ENCODE assay signal across 8 mouse cellular contexts in the genomic region with DNA sequence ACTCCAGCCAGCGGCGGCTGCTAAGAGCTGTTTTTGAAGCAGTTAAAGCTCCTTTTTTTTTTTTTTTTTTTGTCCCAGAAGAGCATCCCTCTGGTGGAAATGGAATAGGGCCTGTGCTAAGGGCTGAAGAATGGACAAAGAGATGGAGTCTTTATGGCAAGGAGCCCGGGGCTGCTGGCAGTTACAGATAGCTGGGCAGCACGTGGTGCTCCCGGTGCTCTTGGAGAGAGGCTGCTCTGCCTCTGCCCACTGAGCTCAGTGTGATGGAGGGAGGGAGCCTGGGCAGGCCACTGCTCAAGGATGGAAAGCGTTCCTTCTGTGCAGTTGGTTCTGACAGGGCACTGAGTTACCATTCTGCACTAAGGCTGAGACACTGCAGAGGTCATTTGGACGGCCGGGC. TPM values are rescaled to one million over a fixed set of nuclear protein-coding genes. Genes with fewer than 3 reads are reported as not detected.
DNase-seq lines count a peak whose midpoint lies in the region; ATAC-seq and TF ChIP-seq lines count a peak whose summit lies in the region.

No protein-coding gene starts in this region.

- no peak overlapping the region for H3K4me3 ChIP-seq in kidney, adult 2 months (ENCODE audit: insufficient read depth, low read depth, low read length)
- no peak overlapping the region for H3K4me3 ChIP-seq in kidney, embryonic 16.5 days (ENCODE audit: low read length)
- no peak overlapping the region for H3K4me3 ChIP-seq in heart, embryonic 13.5 days
- H3K4me3 ChIP-seq in lung, postnatal 0 days (ENCODE audit: low read depth, low read length), result no peak overlapping the region
- no peak overlapping the region for H3K4me3 ChIP-seq in midbrain, embryonic 11.5 days (ENCODE audit: low read depth, low read length)

- no peaks in the 10 kb centered on the region for H3K9me3 ChIP-seq in kidney, embryonic 16.5 days (ENCODE audit: low read length)
- no peaks in the 10 kb centered on the region for H3K9me3 ChIP-seq in heart, embryonic 13.5 days
- H3K9me3 ChIP-seq in lung, postnatal 0 days (ENCODE audit: low read length), result no peaks in the 10 kb centered on the region
- H3K9me3 ChIP-seq in midbrain, embryonic 11.5 days (ENCODE audit: control insufficient read depth, low read length), result no peaks in the 10 kb centered on the region

- peak; percentile 80 for DNase-seq in kidney, adult 2 months
- DNase-seq in brain, adult 2 months (ENCODE audit: low read depth, low spot score), result peak; percentile 82
- DNase-seq in lung, postnatal 0 days (ENCODE audit: low spot score), result no peak
- DNase-seq in frontal cortex, postnatal 36 days (ENCODE audit: low spot score in 2 of 2), result no peak
- DNase-seq in midbrain, embryonic 11.5 days (ENCODE audit: low spot score, missing footprints), result no peak
- no peak for DNase-seq in urinary bladder, adult 18-20 months (ENCODE audit: low spot score in 2 of 2)

- no peaks in the 10 kb centered on the region for H3K27me3 ChIP-seq in kidney, adult 2 months (replicated peaks; ENCODE audit: control insufficient read depth, insufficient read depth, low read length)
- H3K27me3 ChIP-seq in kidney, embryonic 16.5 days (ENCODE audit: insufficient read depth, low read length), result no peaks in the 10 kb centered on the region
- no peaks in the 10 kb centered on the region for H3K27me3 ChIP-seq in heart, embryonic 13.5 days (replicated peaks)
- no peaks in the 10 kb centered on the region for H3K27me3 ChIP-seq in lung, postnatal 0 days (replicated peaks; ENCODE audit: insufficient read depth, low read length)
- no peaks in the 10 kb centered on the region for H3K27me3 ChIP-seq in midbrain, embryonic 11.5 days (ENCODE audit: control insufficient read depth, insufficient read depth, low read length)

- TF ChIP-seq CTCF in kidney, adult 2 months (conservative IDR thresholded peaks at IDR 0.05; ENCODE audit: insufficient read depth, insufficient read length, low read depth, low read length), result no peak
- no peak for TF ChIP-seq CTCF in lung, postnatal 0 days (IDR thresholded peaks at IDR 0.05)

- 32% methylated on average over 8 of the region's 8 CpGs for whole genome bisulfite sequencing in kidney, adult 2 months
- 18% methylated on average over 8 of the region's 8 CpGs for WGBS in kidney, embryonic 16.5 days
- WGBS in heart, embryonic 13.5 days, result 38% methylated on average over 8 of the region's 8 CpGs
- 32% methylated on average over 8 of the region's 8 CpGs for WGBS in lung, postnatal 0 days
- 65% methylated on average over 8 of the region's 8 CpGs for WGBS in midbrain, embryonic 11.5 days

- H3K27ac ChIP-seq in kidney, adult 2 months (ENCODE audit: insufficient read depth, low read depth, low read length), result no peak overlapping the region
- H3K27ac ChIP-seq in kidney, embryonic 16.5 days (ENCODE audit: low read length), result no peak overlapping the region
- peak overlapping the region; percentile 51 for H3K27ac ChIP-seq in heart, embryonic 13.5 days (replicated peaks)
- H3K27ac ChIP-seq in lung, postnatal 0 days (ENCODE audit: low read length), result no peak overlapping the region
- no peak overlapping the region for H3K27ac ChIP-seq in midbrain, embryonic 11.5 days (ENCODE audit: low read depth, low read length)

- peaks cover 17% of the 10 kb centered on the region for H3K4me1 ChIP-seq in kidney, adult 2 months (ENCODE audit: control insufficient read depth, insufficient read depth, low read length)
- H3K4me1 ChIP-seq in kidney, embryonic 16.5 days (ENCODE audit: insufficient read depth, low read length), result peaks cover 44% of the 10 kb centered on the region
- H3K4me1 ChIP-seq in heart, embryonic 13.5 days, result peaks cover 71% of the 10 kb centered on the region
- peaks cover 11% of the 10 kb centered on the region; the same call in 1 of the 2 replicates for H3K4me1 ChIP-seq in lung, postnatal 0 days (ENCODE audit: insufficient read depth, low read depth, low read length)
- H3K4me1 ChIP-seq in midbrain, embryonic 11.5 days (ENCODE audit: control insufficient read depth, insufficient read depth, low read length), result peaks cover 25% of the 10 kb centered on the region

- TF ChIP-seq EP300 in lung, postnatal 0 days (IDR thresholded peaks at IDR 0.05), result no peak

- H3K9ac ChIP-seq in kidney, embryonic 16.5 days (replicated peaks; ENCODE audit: low read length), result no peak overlapping the region
- no peak overlapping the region for H3K9ac ChIP-seq in heart, embryonic 13.5 days
- H3K9ac ChIP-seq in lung, postnatal 0 days (replicated peaks; ENCODE audit: low read depth), result no peak overlapping the region
- H3K9ac ChIP-seq in midbrain, embryonic 11.5 days (ENCODE audit: low read length), result no peak overlapping the region

- H3K36me3 ChIP-seq in kidney, adult 2 months (ENCODE audit: control insufficient read depth, insufficient read depth, low read length), result no peaks in the 10 kb centered on the region
- H3K36me3 ChIP-seq in kidney, embryonic 16.5 days (ENCODE audit: insufficient read depth, low read length), result no peaks in the 10 kb centered on the region
- H3K36me3 ChIP-seq in heart, embryonic 13.5 days, result no peaks in the 10 kb centered on the region
- H3K36me3 ChIP-seq in lung, postnatal 0 days (ENCODE audit: insufficient read depth, low read length), result no peaks in the 10 kb centered on the region
- no peaks in the 10 kb centered on the region for H3K36me3 ChIP-seq in midbrain, embryonic 11.5 days (ENCODE audit: control insufficient read depth, insufficient read depth, low read length)

- H3K4me2 ChIP-seq in kidney, embryonic 16.5 days (replicated peaks; ENCODE audit: low read depth, low read length), result no peak overlapping the region
- H3K4me2 ChIP-seq in heart, embryonic 13.5 days, result no peak overlapping the region
- H3K4me2 ChIP-seq in lung, postnatal 0 days (replicated peaks; ENCODE audit: low read depth, low read length), result no peak overlapping the region
- H3K4me2 ChIP-seq in midbrain, embryonic 11.5 days, result no peak overlapping the region

- no peak for TF ChIP-seq POLR2A in kidney, adult 2 months (IDR thresholded peaks at IDR 0.05; ENCODE audit: low read depth, low read length)

- no peak for ATAC-seq in kidney, embryonic 16.5 days (ENCODE audit: low FRiP score, low TSS enrichment)
- no peak for ATAC-seq in heart, embryonic 13.5 days (ENCODE audit: extremely low read depth, insufficient number of reproducible peaks, low FRiP score, low TSS enrichment)
- ATAC-seq in lung, postnatal 0 days, result peak; percentile 48; the same call in 1 of the 2 replicates
- no peak for ATAC-seq in midbrain, embryonic 11.5 days (ENCODE audit: low FRiP score)

RNA-seq across cellular contexts. Expression of a gene that starts 53.6 kb away (rescaled TPM):
- 10.7 and 11.3 TPM in 2 replicates for polyA plus RNA-seq in kidney, adult 2 months (2012; rRNA removed)
- 8.2 and 9.1 TPM in 2 replicates for polyA plus RNA-seq in kidney, embryonic 16.5 days (2015; fragmentation: Nextera tagmentation; extraction: Ambion mirVana)
- 6.3 and 6.8 TPM in 2 replicates for polyA plus RNA-seq in heart, embryonic 13.5 days (2015; fragmentation: Nextera tagmentation; extraction: Ambion mirVana)
- 10.1 and 11.1 TPM in 2 replicates for polyA plus RNA-seq in lung, postnatal 0 days (2015; fragmentation: Nextera tagmentation; extraction: Ambion mirVana)
- 9.0 and 9.8 TPM in 2 replicates for polyA plus RNA-seq in midbrain, embryonic 11.5 days (2014; fragmentation: Nextera tagmentation; extraction: Ambion mirVana)

Comparison
In these comparisons a context has a peak if more than half of its experiments do, and no peak if none do; other contexts are left out.
1. DNase-seq: peak in kidney, adult 2 months (single experiment) and brain, adult 2 months (single experiment); none in lung, postnatal 0 days (single experiment), frontal cortex, postnatal 36 days (0 of 2), midbrain, embryonic 11.5 days (single experiment) and urinary bladder, adult 18-20 months (0 of 2).